Mouse (Mus musculus) layer of hippocampus, adult 9-11 months (tissue): ENCODE measurements around the gene Iqcn.

ENCODE experiments used
- DNase-seq: peaks from one replicate; pipeline ENCODE4 v3.0.0; 2022

Gene Iqcn

GRCm38 (mm10) chr8:70701048-70701981 lies 1.9 kb upstream of the Iqcn start:
- DNase-seq = no peak

- no peak for DNase-seq
Measured at GRCm38 (mm10) chr8:70701982-70702841, 1.0 kb upstream of the Iqcn start.

DNA sequence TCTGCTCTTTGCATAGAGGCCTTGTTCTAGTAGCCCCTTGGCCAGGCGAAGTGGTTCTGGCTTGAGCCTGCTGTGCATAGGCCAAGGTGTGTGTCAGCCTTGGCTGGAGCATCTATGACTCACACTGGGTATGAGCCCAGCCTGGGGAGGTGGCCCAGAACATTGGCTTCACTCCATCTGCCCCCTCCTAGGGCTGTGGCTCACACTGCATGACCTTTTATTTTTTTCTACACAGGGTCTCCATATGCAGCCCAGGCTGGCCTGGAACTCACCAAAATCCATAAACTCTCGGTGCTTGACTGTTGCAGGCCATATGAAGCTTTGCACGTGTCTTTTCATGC lies 445 bp upstream of the Iqcn start:
- peak; percentile 75 for DNase-seq

- DNase-seq = no peak
Measured at GRCm38 (mm10) chr8:70708281-70708680, 5.0 kb downstream of the Iqcn start.

DNA sequence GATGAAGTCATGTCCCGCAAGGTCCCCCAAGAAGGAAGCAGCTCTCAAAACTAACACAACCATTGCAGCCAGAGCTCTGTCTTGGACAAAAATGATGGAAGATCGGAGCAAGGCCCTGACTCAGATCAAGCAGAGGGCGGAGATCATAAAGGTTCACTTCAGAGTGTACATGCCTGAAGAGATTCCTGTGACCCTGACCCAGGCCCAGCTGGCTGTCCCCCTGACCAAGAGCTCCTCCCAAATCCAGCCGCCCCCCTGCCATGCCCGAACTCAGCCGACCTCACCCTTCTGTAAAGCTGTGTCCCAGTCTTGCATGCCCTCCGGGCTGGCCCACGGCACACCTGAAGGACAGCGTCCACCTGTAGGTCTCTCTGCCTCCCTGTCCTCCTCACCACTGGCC lies 6.5 kb downstream of the Iqcn start:
- no peak for DNase-seq

- DNase-seq = no peak
Measured at GRCm38 (mm10) chr8:70710296-70710695, 7.0 kb downstream of the Iqcn start.

DNA sequence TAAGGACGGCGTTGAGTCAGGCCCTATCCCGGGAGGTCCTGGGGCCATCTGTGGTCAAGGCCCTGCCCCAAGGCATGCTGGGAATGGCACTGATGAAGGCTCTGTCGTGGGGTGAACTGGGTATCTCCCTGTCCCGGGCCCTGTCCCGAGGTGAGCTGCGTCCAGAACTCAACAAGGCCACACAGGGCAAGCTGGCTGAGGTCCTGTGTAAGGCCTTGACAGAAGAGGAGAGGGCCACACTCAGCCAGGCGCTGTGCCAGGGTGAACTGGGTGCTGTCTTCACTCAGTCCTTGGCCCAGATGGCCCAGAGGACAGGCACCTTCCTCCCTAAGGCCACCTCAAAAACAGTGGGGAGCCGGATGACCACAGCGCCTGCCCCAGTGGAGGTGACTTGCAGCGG lies 7.8 kb downstream of the Iqcn start:
- DNase-seq = no peak

GRCm38 (mm10) chr8:70713991-70714390 lies 10.7 kb downstream of the Iqcn start:
- DNase-seq = no peak

DNA sequence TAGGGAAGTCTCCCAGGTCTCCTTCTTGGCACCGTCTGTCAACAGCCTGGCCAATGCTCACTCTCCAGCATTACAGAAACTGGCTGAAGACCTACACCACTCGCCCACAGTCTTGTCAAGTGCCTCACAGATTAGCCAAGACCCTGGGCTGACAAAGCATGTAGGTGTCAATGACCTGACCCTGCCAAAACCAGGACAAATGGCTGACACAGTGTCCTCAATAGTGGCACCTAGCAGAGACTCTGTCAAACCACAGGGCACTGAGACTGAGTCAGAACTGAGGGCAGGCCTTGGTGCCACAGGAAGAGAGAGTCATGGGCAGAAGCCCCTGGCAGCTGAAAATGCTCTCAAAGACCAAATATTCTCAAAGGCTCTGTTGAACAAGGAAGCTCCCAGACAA lies 11.8 kb downstream of the Iqcn start:
- no peak for DNase-seq

DNA sequence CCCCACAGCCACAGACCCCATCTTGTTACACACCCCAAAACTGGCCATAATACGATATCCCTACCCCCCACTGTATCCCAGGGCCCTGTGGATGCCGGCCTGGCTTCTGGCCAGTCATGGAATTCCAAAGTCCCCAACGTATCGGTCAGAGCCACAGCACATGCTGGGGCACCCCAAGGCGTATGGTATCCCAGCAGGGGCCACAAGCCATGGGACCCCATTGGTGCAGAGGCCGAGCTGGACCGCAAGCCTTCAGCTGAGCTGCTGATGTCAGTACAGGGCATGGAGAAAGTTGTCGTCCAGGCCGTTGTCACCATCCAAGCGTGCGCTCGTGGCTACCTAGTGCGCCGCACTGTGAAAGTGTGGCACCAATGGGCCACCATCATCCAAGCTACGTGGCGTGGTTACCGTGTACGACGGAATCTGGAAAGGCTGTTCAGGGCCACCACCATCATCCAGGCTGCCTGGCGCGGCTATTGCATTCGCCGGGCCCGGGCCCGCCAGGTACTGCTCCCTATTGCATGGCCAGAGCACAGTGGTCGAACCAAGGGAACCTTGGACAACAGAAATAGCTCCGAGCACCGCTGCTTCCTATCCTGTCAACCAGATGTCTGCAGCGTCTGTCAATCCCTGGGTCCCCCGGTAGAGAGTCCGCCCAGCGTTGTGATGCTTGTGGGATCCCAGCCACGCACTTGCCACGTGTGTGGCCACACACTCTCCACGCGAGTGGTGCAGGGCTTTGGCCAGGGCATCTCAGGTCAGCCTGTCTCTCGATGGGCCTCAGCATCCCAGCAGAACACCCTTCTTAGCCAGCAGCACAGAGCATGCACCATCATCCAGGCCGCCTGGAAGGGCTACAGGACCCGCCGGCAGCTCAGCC lies 13.5 kb downstream of the Iqcn start:
- no peak for DNase-seq

DNA sequence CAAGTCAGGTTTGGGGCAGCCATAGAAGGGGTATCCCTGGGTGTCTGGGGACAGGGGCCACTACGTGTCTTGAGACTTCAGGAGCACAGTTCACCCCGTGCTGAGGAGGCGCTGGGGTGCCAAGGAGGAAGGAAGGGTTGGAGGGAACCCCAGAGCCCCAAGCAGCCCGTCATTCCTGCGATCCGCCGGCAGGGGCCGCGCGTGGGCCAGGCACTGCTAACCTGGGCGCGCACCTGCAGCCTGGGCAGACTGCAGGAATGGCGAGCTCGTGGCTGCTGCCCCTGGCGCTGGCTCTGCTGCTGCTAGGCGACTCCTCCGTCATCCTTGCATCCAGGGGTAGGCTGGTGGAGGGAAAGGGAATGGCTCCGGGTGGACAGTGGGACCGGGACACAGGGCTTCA lies 15.0 kb downstream of the Iqcn start, which contains the start of gene Gm3336:
Gene Gm3336, plus strand, starts transcription at position 247 of the 400 bp plus-strand sequence.
- no peak for DNase-seq

GRCm38 (mm10) chr8:70719796-70720270 lies 16.6 kb downstream of the Iqcn start:
- no peak for DNase-seq

DNA sequence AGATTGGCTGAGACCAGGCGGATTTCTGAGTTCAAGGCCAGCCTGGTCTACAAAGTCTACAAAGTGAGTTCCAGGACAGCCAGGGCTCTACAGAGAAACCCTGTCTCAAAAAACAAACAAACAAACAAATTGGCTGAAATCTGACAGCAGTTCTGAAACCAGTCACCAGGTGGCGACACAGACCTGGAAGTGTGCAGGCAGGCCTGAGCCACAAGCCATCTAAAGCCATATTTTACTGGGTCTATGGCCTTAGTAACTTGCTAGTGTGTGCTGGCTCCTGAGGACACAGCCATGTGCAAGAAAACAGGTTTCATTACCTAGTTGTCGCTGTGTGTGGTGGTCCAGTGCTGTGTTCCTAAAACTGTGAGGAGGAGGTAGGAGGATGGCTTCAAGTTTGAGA lies 17.5 kb downstream of the Iqcn start:
- no peak for DNase-seq

DNA sequence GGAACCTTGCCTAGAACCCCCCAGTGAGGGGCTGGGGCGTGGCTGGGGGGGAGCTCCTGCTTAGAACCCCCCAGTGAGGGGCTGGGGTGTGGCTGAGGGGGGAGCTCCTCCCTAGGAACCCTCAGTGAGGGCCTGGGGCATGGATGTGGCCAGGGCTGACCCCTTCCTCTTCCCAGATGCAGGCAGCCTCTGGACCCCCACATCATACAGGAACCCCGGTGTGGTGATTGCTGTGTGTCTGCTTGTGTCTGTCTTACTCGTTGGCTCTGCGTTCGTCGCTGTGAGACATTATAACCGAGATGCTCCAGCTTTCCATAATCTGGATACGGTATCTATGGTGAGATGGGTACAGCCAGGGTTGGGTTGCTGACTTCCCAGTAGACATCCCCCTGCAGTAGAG lies 18.3 kb downstream of the Iqcn start:
- DNase-seq = no peak

GRCm38 (mm10) chr8:70723486-70724210 lies 20.4 kb downstream of the Iqcn start, which contains the start of gene Pde4c:
TSS of gene Pde4c (plus strand) at chr8:70723720.
- DNase-seq = no peak

GRCm38 (mm10) chr8:70724216-70724615 lies 21.0 kb downstream of the Iqcn start:
- no peak for DNase-seq

- no peak for DNase-seq
Measured at GRCm38 (mm10) chr8:70725792-70726447, 22.7 kb downstream of the Iqcn start.

DNA sequence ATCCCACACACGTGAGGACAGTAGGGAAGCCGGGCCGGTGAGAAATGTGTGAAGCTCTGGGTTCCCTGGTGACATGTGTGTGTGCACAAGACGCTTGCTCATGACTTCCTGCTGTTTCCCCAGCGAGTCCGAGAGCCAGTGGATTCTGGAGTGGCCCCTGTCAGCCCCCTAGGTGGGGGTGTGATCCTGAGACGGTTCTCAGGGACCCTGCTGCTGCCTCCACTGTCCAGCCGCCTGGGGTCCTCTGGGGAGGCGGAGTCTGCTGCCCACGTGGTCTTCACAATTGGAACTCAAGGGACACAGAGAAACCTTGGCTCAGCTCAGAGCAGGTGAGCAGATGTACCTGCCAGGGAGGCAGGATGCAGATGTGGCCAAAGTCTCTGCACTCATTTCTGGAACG lies 23.5 kb downstream of the Iqcn start:
- no peak for DNase-seq

- no peak for DNase-seq
Measured at GRCm38 (mm10) chr8:70729808-70730475, 26.7 kb downstream of the Iqcn start.

DNA sequence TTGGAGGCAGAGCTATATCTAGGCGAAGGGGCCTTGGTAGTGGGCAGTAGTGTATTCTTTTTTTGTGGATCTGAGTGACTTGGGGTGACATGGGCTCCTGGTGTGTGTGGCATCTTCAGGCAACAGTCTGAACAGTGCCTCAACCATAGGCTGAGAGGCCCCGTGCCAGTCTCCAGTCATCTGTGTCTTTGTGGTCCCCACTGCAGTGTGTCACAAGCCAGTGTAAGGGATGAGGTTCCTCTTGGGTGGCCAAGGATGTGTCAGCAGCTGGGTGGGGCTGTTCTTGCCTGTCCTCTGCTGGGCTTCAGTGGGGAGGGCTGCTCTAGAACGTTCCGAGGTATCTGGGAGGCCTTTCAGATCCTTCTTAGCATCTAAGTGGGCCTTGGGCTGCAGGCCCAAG lies 27.7 kb downstream of the Iqcn start:
- DNase-seq = no peak

- DNase-seq = no peak
Measured at GRCm38 (mm10) chr8:70737705-70738104, 34.4 kb downstream of the Iqcn start.
